Mouse (Mus musculus): ENCODE measurements around the gene Nf2. TPM values are rescaled to one million over a fixed set of nuclear protein-coding genes. Genes with fewer than 3 reads are reported as not detected.

Nf2 gene
- polyA plus RNA-seq, 1 experiment, result 51.1 TPM

GRCm38 (mm10) chr11:4789691-4790090 lies 59.6 kb downstream of the Nf2 start:
- Histone ChIP-seq H3ac (ENCODE audit: control insufficient read depth, insufficient read length) (no peak overlapping the region), H3K27me3 (ENCODE audit: control insufficient read depth, insufficient read depth, insufficient read length) (no peaks in the 10 kb centered on the region), H3K4me3 (no peak overlapping the region), H3K79me2 (ENCODE audit: control insufficient read depth, insufficient read depth) (no peaks in the 10 kb centered on the region), H3K36me3 (ENCODE audit: control insufficient read depth, insufficient read depth) (peaks cover 31% of the 10 kb centered on the region), H3K4me2 (ENCODE audit: low read depth) (no peak overlapping the region)
- TF ChIP-seq CEBPB (IDR thresholded peaks at IDR 0.05; ENCODE audit: insufficient read depth, poor library complexity, severe bottlenecking) (no peak), POLR2A (IDR thresholded peaks at IDR 0.05; ENCODE audit: insufficient read length, low read depth) (no peak)

- no peak for TF ChIP-seq E2F4 (IDR thresholded peaks at IDR 0.05; ENCODE audit: insufficient read depth)
- TF ChIP-seq POLR2A (IDR thresholded peaks at IDR 0.05; ENCODE audit: insufficient read length, low read depth), result no peak
- no peak for TF ChIP-seq REST (IDR thresholded peaks at IDR 0.05; ENCODE audit: insufficient read depth, insufficient read length)
- no peak for TF ChIP-seq MYOD1 (IDR thresholded peaks at IDR 0.05; ENCODE audit: control insufficient read depth in 1 of 3, insufficient read length in 2 of 3, low read depth in 2 of 3)
- no peak for TF ChIP-seq TCF3 (IDR thresholded peaks at IDR 0.05; ENCODE audit: insufficient read length, low read depth)
- TF ChIP-seq MAX (IDR thresholded peaks at IDR 0.05; ENCODE audit: low read depth), result no peak
- TF ChIP-seq MYOG (IDR thresholded peaks at IDR 0.05; ENCODE audit: control insufficient read depth in 1 of 3, insufficient read depth in 1 of 3, insufficient read length in 2 of 3, low read depth in 2 of 3), result no peak
- Histone ChIP-seq H3K79me2 (ENCODE audit: control insufficient read depth, insufficient read depth) (no peaks in the 10 kb centered on the region), H3K4me2 (ENCODE audit: low read depth) (no peak overlapping the region), H3K4me3 (no peak overlapping the region), H3K36me3 (ENCODE audit: control insufficient read depth, insufficient read depth) (peaks cover 15% of the 10 kb centered on the region), H3ac (ENCODE audit: control insufficient read depth, insufficient read length) (no peak overlapping the region), H3K27me3 (ENCODE audit: control insufficient read depth, insufficient read depth, insufficient read length) (no peaks in the 10 kb centered on the region)
Measured at GRCm38 (mm10) chr11:4784629-4785142, 64.7 kb downstream of the Nf2 start.

GRCm38 (mm10) chr11:4783116-4783515 lies 66.2 kb downstream of the Nf2 start:
- TF ChIP-seq TCF3 (IDR thresholded peaks at IDR 0.05; ENCODE audit: insufficient read length, low read depth), result no peak
- no peak for TF ChIP-seq POLR2AphosphoS2 (IDR thresholded peaks at IDR 0.05; ENCODE audit: insufficient read length, low read depth)
- TF ChIP-seq MYOG (IDR thresholded peaks at IDR 0.05; ENCODE audit: control insufficient read depth in 1 of 3, insufficient read depth in 1 of 3, insufficient read length in 2 of 3, low read depth in 2 of 3), result no peak
- TF ChIP-seq CEBPB (IDR thresholded peaks at IDR 0.05; ENCODE audit: insufficient read depth, poor library complexity, severe bottlenecking), result no peak
- no peak for TF ChIP-seq USF1 (IDR thresholded peaks at IDR 0.05; ENCODE audit: low read depth)
- TF ChIP-seq TCF12 (IDR thresholded peaks at IDR 0.05; ENCODE audit: insufficient read depth, poor library complexity, severe bottlenecking), result no peak
- TF ChIP-seq SRF (IDR thresholded peaks at IDR 0.05; ENCODE audit: control insufficient read depth, insufficient read length, low read depth), result no peak
- no peak for TF ChIP-seq MYOD1 (IDR thresholded peaks at IDR 0.05; ENCODE audit: control insufficient read depth in 1 of 3, insufficient read length in 2 of 3, low read depth in 2 of 3)
- no peak for TF ChIP-seq E2F4 (IDR thresholded peaks at IDR 0.05; ENCODE audit: insufficient read depth)
- no peak for TF ChIP-seq POLR2A (IDR thresholded peaks at IDR 0.05; ENCODE audit: insufficient read length, low read depth)
- TF ChIP-seq MAX (IDR thresholded peaks at IDR 0.05; ENCODE audit: low read depth), result no peak
- TF ChIP-seq REST (IDR thresholded peaks at IDR 0.05; ENCODE audit: insufficient read depth, insufficient read length), result no peak
- no peak overlapping the region for H3ac ChIP-seq (ENCODE audit: control insufficient read depth, insufficient read length)
- H3K79me2 ChIP-seq (ENCODE audit: control insufficient read depth, insufficient read depth), result no peaks in the 10 kb centered on the region
- H3K36me3 ChIP-seq (ENCODE audit: control insufficient read depth, insufficient read depth), result peaks cover 27% of the 10 kb centered on the region
- H3K27me3 ChIP-seq (ENCODE audit: control insufficient read depth, insufficient read depth, insufficient read length), result no peaks in the 10 kb centered on the region
- H3K4me3 ChIP-seq, result no peak overlapping the region
- H3K4me2 ChIP-seq (ENCODE audit: low read depth), result no peak overlapping the region

GRCm38 (mm10) chr11:4780927-4781326 lies 68.4 kb downstream of the Nf2 start:
- TF ChIP-seq TCF12 (IDR thresholded peaks at IDR 0.05; ENCODE audit: insufficient read depth, poor library complexity, severe bottlenecking) (no peak), E2F4 (IDR thresholded peaks at IDR 0.05; ENCODE audit: insufficient read depth) (no peak), MYOD1 (IDR thresholded peaks at IDR 0.05; ENCODE audit: control insufficient read depth in 1 of 3, insufficient read length in 2 of 3, low read depth in 2 of 3) (no peak), MYOG (IDR thresholded peaks at IDR 0.05; ENCODE audit: control insufficient read depth in 1 of 3, insufficient read depth in 1 of 3, insufficient read length in 2 of 3, low read depth in 2 of 3) (no peak), POLR2A (IDR thresholded peaks at IDR 0.05; ENCODE audit: insufficient read length, low read depth) (no peak), USF1 (IDR thresholded peaks at IDR 0.05; ENCODE audit: low read depth) (no peak), MAX (IDR thresholded peaks at IDR 0.05; ENCODE audit: low read depth) (no peak), SRF (IDR thresholded peaks at IDR 0.05; ENCODE audit: control insufficient read depth, insufficient read length, low read depth) (no peak), TCF3 (IDR thresholded peaks at IDR 0.05; ENCODE audit: insufficient read length, low read depth) (no peak), CEBPB (IDR thresholded peaks at IDR 0.05; ENCODE audit: insufficient read depth, poor library complexity, severe bottlenecking) (no peak), POLR2AphosphoS2 (IDR thresholded peaks at IDR 0.05; ENCODE audit: insufficient read length, low read depth) (no peak), REST (IDR thresholded peaks at IDR 0.05; ENCODE audit: insufficient read depth, insufficient read length) (no peak)
- Histone ChIP-seq H3K4me3 (no peak overlapping the region), H3K36me3 (ENCODE audit: control insufficient read depth, insufficient read depth) (peaks cover 21% of the 10 kb centered on the region), H3K79me2 (ENCODE audit: control insufficient read depth, insufficient read depth) (no peaks in the 10 kb centered on the region), H3ac (ENCODE audit: control insufficient read depth, insufficient read length) (no peak overlapping the region), H3K27me3 (ENCODE audit: control insufficient read depth, insufficient read depth, insufficient read length) (no peaks in the 10 kb centered on the region), H3K4me2 (ENCODE audit: low read depth) (no peak overlapping the region)

- H3K36me3 ChIP-seq (ENCODE audit: control insufficient read depth, insufficient read depth), result peaks cover 4% of the 10 kb centered on the region
Measured at GRCm38 (mm10) chr11:4772925-4773324, 76.4 kb downstream of the Nf2 start.

More at GRCm38 (mm10) chr11:4772925-4773324, 76.4 kb downstream of the Nf2 start:
- H3K27me3 ChIP-seq (ENCODE audit: control insufficient read depth, insufficient read depth, insufficient read length), result no peaks in the 10 kb centered on the region
- H3K4me2 ChIP-seq (ENCODE audit: low read depth), result no peak overlapping the region
- no peaks in the 10 kb centered on the region for H3K79me2 ChIP-seq (ENCODE audit: control insufficient read depth, insufficient read depth)
- TF ChIP-seq USF1 (IDR thresholded peaks at IDR 0.05; ENCODE audit: low read depth), result no peak
- no peak for TF ChIP-seq MAX (IDR thresholded peaks at IDR 0.05; ENCODE audit: low read depth)
- TF ChIP-seq POLR2AphosphoS2 (IDR thresholded peaks at IDR 0.05; ENCODE audit: insufficient read length, low read depth), result no peak
- TF ChIP-seq SRF (IDR thresholded peaks at IDR 0.05; ENCODE audit: control insufficient read depth, insufficient read length, low read depth), result no peak
- no peak for TF ChIP-seq MYOD1 (IDR thresholded peaks at IDR 0.05; ENCODE audit: control insufficient read depth in 1 of 3, insufficient read length in 2 of 3, low read depth in 2 of 3)
- TF ChIP-seq E2F4 (IDR thresholded peaks at IDR 0.05; ENCODE audit: insufficient read depth), result no peak
- TF ChIP-seq REST (IDR thresholded peaks at IDR 0.05; ENCODE audit: insufficient read depth, insufficient read length), result no peak
- TF ChIP-seq MYOG (IDR thresholded peaks at IDR 0.05; ENCODE audit: control insufficient read depth in 1 of 3, insufficient read depth in 1 of 3, insufficient read length in 2 of 3, low read depth in 2 of 3), result no peak
- TF ChIP-seq TCF12 (IDR thresholded peaks at IDR 0.05; ENCODE audit: insufficient read depth, poor library complexity, severe bottlenecking), result no peak
- no peak for TF ChIP-seq CEBPB (IDR thresholded peaks at IDR 0.05; ENCODE audit: insufficient read depth, poor library complexity, severe bottlenecking)
- TF ChIP-seq POLR2A (IDR thresholded peaks at IDR 0.05; ENCODE audit: insufficient read length, low read depth), result no peak
- no peak for TF ChIP-seq TCF3 (IDR thresholded peaks at IDR 0.05; ENCODE audit: insufficient read length, low read depth)
- no peak overlapping the region for H3K4me3 ChIP-seq
- no peak overlapping the region for H3ac ChIP-seq (ENCODE audit: control insufficient read depth, insufficient read length)

Data from myocyte (in vitro differentiated cells).